Mouse (Mus musculus) heart, adult 10 weeks (tissue): Measurements from ENCODE around the gene Mgst2. TPM values are rescaled to one million over a fixed set of nuclear protein-coding genes. Genes with fewer than 3 reads are reported as not detected.

Experiments
- polyA plus RNA-seq: library from polyadenylated mRNA; stranded (reverse); fragments of 350-450 nt; fragmentation: Illumina TruSeq; extraction: RNeasy Lipid Tissue Mini Kit (QIAGEN cat#74804); gene quantifications from one replicate; pipeline ENCODE4 v1.2.3, GENCODE M21; 2014; ENCODE audit warnings: low read depth, low replicate concordance

The Mgst2 gene
- not detected for polyA plus RNA-seq

DNA sequence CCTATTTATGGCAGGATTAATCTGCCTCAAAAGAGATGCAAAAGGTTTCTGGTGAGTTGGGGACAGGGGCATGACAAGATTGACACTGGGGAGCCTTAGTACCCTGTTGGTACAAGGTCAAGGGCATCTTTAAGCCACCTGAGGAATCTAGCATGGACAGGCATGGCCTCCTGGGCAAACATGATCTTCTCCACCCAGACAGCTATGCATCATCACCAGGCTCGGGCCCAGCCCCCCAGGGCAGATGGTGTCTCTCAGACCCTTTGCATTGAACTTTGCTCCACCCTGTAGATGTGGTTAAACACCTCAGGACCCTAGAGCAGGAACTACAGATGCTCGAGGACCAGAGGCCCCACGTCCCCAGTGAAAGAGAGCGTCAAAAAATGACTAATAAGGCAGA is at the start of gene Mgst2:
Gene Mgst2, plus strand, starts transcription at position 301 of the 400 bp plus-strand sequence.

Other genes with a start within 250 kb of the Mgst2 start
- 29.9 TPM for gene Naa15, start 245.2 kb upstream of the Mgst2 start, polyA plus RNA-seq
- 7.3 TPM for gene Rab33b, start 176.4 kb upstream of the Mgst2 start, polyA plus RNA-seq
- gene Setd7, start 99.5 kb upstream of the Mgst2 start, polyA plus RNA-seq, result 31.6 TPM